Mouse (Mus musculus) liver, embryonic 14.5 days (tissue): ENCODE data around the gene Ttc21a.

Experiments used
- CTCF ChIP-seq: IDR thresholded peaks from 2 replicates; pipeline ENCODE4 v1.5.1; 2016; ENCODE audit warnings: antibody characterized with exemption, low read depth, control low read depth
- EP300 ChIP-seq: IDR thresholded peaks from 2 replicates; pipeline ENCODE4 v1.6.1; 2016; ENCODE audit warnings: antibody characterized with exemption, low read depth

- no peak for TF ChIP-seq EP300
- TF ChIP-seq CTCF = no peak
Observed at GRCm38 (mm10) chr9:119965186-119965585, 27.8 kb downstream of the Ttc21a start.
